Mouse (Mus musculus) adrenal gland (tissue): Measurements from ENCODE around the gene Speer4a.
"Not testable (repeated sequence)": the region's sequence is repeated elsewhere in the genome, so short reads cannot be mapped to it uniquely, and the experiment has no call there.

Experiments used
- intact Hi-C: fragments of 180-260 bp; cut with DNase I; formaldehyde crosslinking; loops from one replicate; pipeline ENCODE4 v1.15.1; 2025
- long read RNA-seq, 2 experiments: library from polyadenylated mRNA; unstranded; transcript quantifications; one replicate each; pipeline ENCODE4 v2.0.0; 2020; ENCODE audit warnings: borderline replicate concordance in 1 of 2; ENCODE audit not compliant: insufficient replicate concordance in 1 of 2

Gene Speer4a
- long read RNA-seq, experiment 1: 0 reads
- long read RNA-seq, experiment 2: 0 reads

DNA sequence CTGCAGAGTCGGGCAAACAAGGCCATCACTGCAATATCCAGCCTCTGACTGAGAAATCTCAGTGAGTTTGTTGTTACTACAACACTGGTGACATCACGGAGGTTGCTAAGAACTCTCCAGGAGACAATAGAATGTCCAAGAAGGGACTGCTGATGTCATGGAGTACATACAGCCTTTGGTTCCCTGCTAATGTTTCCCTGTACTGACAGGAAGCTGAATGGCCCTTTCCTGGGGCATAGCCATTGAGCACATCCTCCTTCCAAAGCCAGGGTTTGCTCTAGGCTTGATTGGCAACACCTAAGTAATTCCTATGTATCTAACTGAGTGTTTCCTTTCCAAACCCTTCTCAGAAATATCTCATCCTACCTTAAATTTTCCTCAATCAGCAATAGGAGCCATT lies at the start of gene Speer4a:
Gene Speer4a, minus strand, starts transcription at position 101 of the 400 bp plus-strand sequence.
- intact Hi-C loops: not testable (repeated sequence)

DNA sequence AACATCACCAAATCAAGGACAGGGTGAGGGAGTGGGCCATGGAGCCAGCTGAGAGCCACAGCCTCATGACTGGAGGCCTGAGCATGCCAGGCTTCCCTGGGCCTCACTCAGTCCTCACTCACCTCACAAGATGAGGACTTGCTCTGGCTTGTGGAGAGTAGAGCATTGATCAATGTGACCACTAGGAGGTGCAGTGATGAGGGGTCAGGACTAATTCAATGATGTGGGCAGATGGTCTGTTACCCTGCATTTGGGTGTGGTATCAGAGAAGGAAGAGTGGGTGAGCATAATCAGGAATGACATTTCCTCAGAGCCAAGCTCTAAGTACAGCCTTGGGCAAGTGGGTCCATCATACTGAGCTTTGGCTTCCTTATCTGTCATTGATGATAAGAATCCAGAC lies 39.7 kb upstream of the Speer4a start:
- intact Hi-C loops: not testable (repeated sequence)

GRCm38 (mm10) chr5:26070716-26071115 lies 31.4 kb upstream of the Speer4a start:
- intact Hi-C loops: no loop called here

- intact Hi-C loops: not testable (repeated sequence)
Observed at GRCm38 (mm10) chr5:26058481-26058880, 19.1 kb upstream of the Speer4a start, which contains the start of gene Gm7347. TSS of gene Gm7347 (minus strand) at chr5:26058581.

DNA sequence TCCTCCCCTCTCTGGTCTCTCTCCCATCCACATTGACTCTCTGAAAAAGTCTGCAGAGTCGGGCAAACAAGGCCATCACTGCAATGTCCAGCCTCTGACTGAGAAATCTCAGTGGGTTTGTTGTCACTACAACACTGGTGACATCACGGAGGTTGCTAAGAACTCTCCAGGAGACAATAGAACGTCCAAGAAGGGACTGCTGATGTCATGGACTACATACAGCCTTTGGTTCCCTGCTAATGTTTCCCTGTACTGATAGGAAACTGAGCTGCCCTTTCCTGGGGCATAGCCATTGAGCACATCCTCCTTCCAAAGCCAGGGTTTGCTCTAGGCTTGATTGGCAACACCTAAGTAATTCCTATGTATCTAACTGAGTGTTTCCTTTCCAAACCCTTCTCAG lies 16.5 kb downstream of the Speer4a start, which contains the start of gene Gm5862:
Gene Gm5862, minus strand, starts transcription at position 101 of the 400 bp plus-strand sequence.
- intact Hi-C loops: not testable (repeated sequence)

DNA sequence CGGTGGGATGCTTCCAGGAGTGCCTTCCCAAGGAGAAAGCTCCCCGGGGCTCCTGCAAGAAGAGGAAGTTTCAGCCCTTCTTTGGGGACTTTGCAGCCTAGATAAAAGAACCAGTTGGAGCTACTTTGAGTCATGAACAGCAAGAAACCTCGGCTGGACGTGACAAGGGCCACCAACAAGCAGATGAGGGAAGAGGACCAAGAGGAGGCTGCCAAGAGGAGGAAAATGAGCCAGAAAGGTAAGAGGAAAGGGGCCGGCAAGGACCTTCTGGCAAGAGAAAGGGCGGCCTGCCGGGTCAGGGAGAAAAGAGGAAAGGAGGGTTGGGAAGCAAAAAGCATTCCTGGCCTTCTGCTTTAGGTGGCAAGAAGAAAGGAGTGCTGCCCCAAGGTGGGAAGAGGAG lies 31.7 kb downstream of the Speer4a start:
- intact Hi-C loops: not testable (repeated sequence)

GRCm38 (mm10) chr5:26006937-26007695 lies 32.2 kb downstream of the Speer4a start:
- intact Hi-C loops: not testable (repeated sequence)

- intact Hi-C loops: not testable (repeated sequence)
Observed at GRCm38 (mm10) chr5:26004698-26005097, 34.7 kb downstream of the Speer4a start, which contains the start of gene Gm1979. TSS of gene Gm1979 (minus strand) at chr5:26004798.

DNA sequence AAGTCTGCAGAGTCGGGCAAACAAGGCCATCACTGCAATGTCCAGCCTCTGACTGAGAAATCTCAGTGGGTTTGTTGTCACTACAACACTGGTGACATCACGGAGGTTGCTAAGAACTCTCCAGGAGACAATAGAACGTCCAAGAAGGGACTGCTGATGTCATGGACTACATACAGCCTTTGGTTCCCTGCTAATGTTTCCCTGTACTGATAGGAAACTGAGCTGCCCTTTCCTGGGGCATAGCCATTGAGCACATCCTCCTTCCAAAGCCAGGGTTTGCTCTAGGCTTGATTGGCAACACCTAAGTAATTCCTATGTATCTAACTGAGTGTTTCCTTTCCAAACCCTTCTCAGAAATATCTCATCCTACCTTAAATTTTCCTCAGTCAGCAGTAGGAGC lies 50.8 kb downstream of the Speer4a start, which contains the start of gene Gm21698:
Gene Gm21698, minus strand, starts transcription at position 101 of the 400 bp plus-strand sequence.
- intact Hi-C loops: not testable (repeated sequence)
